Mouse (Mus musculus): Measurements from ENCODE around the gene Troap. TPM values are rescaled to one million over a fixed set of nuclear protein-coding genes. Genes with fewer than 3 reads are reported as not detected.
"Not testable (repeated sequence)": the region's sequence is repeated elsewhere in the genome, so short reads cannot be mapped to it uniquely, and the experiment has no call there.

Gene Troap
- polyA plus RNA-seq, 1 experiment from 2014 or later, result 53.1 TPM

DNA sequence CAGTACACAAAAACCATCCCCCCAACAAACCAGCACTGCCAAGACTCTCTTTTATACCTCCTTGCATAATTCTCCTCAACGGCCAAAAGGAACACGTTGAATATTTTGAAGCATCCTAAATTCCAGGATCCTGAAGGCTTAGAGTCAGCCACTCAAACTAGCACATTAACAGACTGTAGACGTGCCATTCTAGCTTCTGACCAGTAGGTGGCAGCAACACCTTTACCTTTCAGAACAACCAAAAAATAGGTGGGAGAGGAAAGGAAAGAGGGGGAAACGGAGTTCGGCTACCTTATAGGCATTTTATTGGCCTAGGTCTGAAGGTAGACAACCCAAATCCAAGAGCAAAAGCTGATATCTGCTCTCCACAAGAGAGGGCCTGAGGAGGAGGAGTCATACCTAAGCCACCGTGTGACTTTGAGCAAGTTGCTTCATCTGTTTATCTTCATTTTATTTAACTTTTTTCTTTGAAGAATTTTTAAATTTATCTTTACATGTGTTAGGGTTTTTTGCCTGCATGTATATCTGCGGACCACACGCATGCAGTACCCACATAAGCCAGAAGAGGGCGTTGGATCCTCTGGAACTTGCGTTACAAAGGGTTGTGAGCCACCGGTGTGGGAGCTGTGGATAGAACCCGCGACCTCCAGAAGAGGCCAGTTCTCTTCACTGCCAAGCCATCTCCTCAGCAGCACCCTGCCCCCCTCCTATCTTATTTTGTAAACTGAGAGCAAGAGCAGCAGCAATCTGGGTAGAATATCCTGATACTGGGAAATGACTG, 24.7 kb upstream of the Troap start:
- Histone ChIP-seq H3K36me3 (replicated peaks) (no peaks in the 10 kb centered on the region), H3K27ac (no peak overlapping the region), H3K4me3 (no peak overlapping the region), H3K27me3 (ENCODE audit: poor library complexity, severe bottlenecking) (peaks cover 74% of the 10 kb centered on the region), H3K9me3 (no peaks in the 10 kb centered on the region), H3K4me1 (peaks cover 20% of the 10 kb centered on the region)
- 35% methylated on average over 13 of the region's 13 CpGs for WGBS
- peak; percentile 59 for DNase-seq (ENCODE audit: extremely low spot score, low spot score)

DNA sequence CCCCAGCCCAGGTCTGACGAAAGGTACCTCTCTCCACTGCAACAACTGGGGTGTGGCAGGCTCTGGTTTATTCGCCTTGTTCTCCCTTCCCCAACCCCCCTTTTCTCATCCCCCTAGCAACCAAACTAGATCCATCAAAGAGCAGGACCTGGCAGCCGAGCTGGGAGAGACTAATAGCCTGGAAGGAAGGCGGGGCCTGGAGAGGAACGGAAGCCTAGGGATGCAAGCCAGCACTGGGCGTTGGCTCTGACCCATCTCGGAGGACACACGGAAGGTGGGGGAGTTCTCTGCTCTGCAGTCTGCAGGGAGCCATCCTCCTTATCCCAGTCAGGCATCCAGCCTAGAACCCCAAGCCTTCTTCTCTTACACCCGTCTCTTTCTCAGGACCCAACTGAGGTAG, 21.0 kb upstream of the Troap start:
- Histone ChIP-seq H3K4me3 (0 out of 2 replicates have a peak overlapping the region, but pooled peaks have one; percentile 9), H3K9me3 (no peaks in the 10 kb centered on the region), H3K4me1 (peaks cover 38% of the 10 kb centered on the region), H3K27ac (no peak overlapping the region), H3K27me3 (ENCODE audit: poor library complexity, severe bottlenecking) (peaks cover 95% of the 10 kb centered on the region), H3K36me3 (replicated peaks) (no peaks in the 10 kb centered on the region)
- no peak for DNase-seq (ENCODE audit: extremely low spot score, low spot score)
- WGBS, result 9% methylated on average over 9 of the region's 9 CpGs

DNA sequence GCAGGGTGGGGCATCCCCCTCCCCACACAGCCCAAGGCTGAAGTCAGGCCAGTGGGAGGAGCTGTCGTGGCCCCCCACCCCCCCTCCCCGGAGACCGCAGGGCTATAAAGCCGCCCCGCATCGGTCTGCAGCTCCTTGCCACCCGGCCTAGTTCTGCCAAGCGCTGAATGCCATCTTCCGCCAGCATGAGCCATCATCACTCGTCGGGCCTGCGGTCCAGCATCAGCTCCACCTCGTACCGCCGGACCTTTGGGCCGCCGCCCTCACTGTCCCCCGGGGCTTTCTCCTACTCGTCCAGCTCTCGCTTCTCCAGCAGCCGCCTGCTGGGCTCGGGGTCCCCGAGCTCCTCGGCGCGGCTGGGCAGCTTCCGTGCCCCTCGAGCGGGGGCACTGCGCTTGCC, 19.3 kb upstream of the Troap start, which contains the start of gene Prph:
Gene Prph (plus strand): TSS at position 135 of the 400 bp plus-strand sequence.
- Histone ChIP-seq H3K9me3 (no peaks in the 10 kb centered on the region), H3K27me3 (ENCODE audit: poor library complexity, severe bottlenecking) (peaks cover 99% of the 10 kb centered on the region), H3K4me3 (peak within 1 kb of the TSS; percentile 48), H3K36me3 (replicated peaks) (no peaks in the 10 kb centered on the region), H3K27ac (peak within 1 kb of the TSS; percentile 17; the same call in 1 of the 2 replicates), H3K4me1 (peaks cover 38% of the 10 kb centered on the region)
- WGBS, result 2% methylated on average over 30 of the region's 30 CpGs
- no peak for DNase-seq (ENCODE audit: extremely low spot score, low spot score)

DNA sequence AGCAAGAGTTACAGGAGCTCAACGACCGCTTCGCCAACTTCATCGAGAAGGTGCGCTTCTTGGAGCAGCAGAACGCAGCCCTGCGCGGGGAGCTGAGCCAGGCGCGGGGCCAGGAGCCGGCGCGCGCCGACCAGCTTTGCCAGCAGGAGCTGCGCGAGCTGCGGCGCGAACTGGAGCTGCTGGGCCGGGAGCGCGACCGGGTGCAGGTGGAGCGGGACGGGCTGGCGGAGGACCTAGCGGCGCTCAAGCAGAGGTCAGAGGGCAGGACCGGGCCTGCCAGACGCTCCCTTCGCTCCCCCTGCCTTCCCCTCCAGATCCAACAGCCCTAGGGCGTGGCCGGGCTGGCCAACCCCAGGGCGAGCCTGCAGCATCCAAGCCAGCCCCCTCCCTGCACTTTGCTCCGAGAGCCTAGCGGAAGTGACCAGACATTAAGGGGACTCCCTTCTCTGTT, 18.8 kb upstream of the Troap start:
- peak overlapping the region; percentile 17; the same call in 1 of the 2 replicates for H3K27ac ChIP-seq
- peak; percentile 36 for DNase-seq (ENCODE audit: extremely low spot score, low spot score)
- H3K9me3 ChIP-seq, result no peaks in the 10 kb centered on the region
- peaks cover 99% of the 10 kb centered on the region for H3K27me3 ChIP-seq (ENCODE audit: poor library complexity, severe bottlenecking)
- H3K36me3 ChIP-seq (replicated peaks), result no peaks in the 10 kb centered on the region
- H3K4me3 ChIP-seq, result peak overlapping the region; percentile 48
- under 1% methylated on average over 37 of the region's 37 CpGs for WGBS
- peaks cover 38% of the 10 kb centered on the region for H3K4me1 ChIP-seq

DNA sequence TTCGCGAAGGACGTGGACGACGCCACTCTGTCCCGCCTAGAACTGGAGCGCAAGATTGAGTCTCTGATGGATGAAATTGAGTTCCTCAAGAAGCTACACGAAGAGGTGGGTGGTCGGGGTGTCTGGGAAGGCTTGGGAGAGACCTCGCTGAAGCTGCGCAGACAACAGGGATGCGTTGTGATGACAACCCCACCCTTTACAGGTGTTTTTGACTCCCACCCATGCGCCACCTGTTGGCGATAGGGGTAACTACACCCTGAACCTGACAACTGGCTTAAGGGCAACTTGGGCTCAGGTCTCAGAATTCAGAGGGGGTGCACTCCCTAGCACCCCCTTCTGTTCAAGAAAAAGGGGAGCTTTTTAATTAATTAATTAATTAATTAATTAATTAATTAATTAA, 18.0 kb upstream of the Troap start:
- Histone ChIP-seq H3K27ac (no peak overlapping the region), H3K4me3 (peak overlapping the region; percentile 48), H3K4me1 (peaks cover 38% of the 10 kb centered on the region), H3K27me3 (ENCODE audit: poor library complexity, severe bottlenecking) (peaks cover 96% of the 10 kb centered on the region), H3K36me3 (replicated peaks) (no peaks in the 10 kb centered on the region), H3K9me3 (no peaks in the 10 kb centered on the region)
- peak; percentile 38 for DNase-seq (ENCODE audit: extremely low spot score, low spot score)
- 7% methylated on average over 14 of the region's 14 CpGs for WGBS

DNA sequence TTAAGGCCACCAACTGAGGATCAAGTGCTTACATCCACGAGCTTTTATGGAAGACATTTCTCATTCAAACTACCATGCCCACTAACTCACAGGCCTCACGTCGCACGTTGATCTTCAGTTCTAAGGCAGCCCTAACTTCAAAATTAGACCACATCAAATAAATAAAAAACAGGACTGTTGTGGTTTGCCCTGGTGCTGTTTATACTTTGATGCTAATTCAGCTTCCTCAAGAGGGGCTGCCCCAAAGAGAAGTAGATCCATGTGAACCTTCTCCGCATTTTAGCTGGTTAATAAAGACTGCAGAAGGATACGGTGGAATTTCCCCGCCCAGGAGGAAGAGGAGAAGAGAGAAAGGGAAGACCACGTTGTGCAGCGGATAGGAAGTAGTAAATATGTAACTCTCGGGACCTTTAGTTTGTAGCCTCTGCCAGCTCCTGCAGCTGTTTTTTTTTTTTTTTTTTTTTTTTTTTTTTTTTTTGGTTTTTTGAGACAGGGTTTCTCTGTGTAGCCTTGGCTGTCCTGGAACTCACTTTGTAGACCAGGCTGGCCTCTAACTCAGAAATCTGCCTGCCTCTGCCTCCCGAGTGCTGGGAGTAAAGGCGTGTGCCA, 8.7 kb upstream of the Troap start:
- Histone ChIP-seq H3K27ac (no peak overlapping the region), H3K36me3 (replicated peaks) (no peaks in the 10 kb centered on the region), H3K4me1 (no peaks in the 10 kb centered on the region), H3K9me3 (no peaks in the 10 kb centered on the region), H3K27me3 (ENCODE audit: poor library complexity, severe bottlenecking) (peaks cover 16% of the 10 kb centered on the region), H3K4me3 (no peak overlapping the region)
- DNase-seq (ENCODE audit: extremely low spot score, low spot score), result no peak
- 85% methylated on average over 12 of the region's 12 CpGs for WGBS

DNA sequence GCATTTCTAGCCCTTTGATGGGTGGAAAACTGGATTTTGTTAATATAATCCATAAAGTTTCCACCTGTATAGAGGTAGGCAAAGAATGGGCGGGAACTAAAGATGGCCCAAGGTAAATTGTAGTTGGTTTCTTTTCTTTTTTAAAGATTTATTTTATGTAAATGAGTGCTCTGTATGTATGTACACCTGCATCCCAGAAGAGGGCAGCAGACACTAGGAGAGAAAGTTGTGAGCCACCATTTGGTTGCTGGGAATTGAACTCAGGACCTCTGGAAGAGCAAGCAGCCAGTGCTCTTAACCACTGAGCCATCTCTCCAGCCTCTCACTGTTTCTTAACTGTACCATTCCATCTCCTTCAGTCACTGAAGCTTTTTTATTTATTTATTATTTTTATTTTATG, 2.4 kb upstream of the Troap start:
- DNase-seq (ENCODE audit: extremely low spot score, low spot score), result no peak
- 89% methylated on average over 1 of the region's 1 CpGs for whole genome bisulfite sequencing
- Histone ChIP-seq H3K4me1 (peaks cover 22% of the 10 kb centered on the region), H3K9me3 (no peaks in the 10 kb centered on the region), H3K4me3 (no peak overlapping the region), H3K36me3 (replicated peaks) (peaks cover 7% of the 10 kb centered on the region), H3K27me3 (ENCODE audit: poor library complexity, severe bottlenecking) (0 out of 2 replicates have a peak, but pooled peaks cover 5% of the 10 kb centered on the region), H3K27ac (no peak overlapping the region)

DNA sequence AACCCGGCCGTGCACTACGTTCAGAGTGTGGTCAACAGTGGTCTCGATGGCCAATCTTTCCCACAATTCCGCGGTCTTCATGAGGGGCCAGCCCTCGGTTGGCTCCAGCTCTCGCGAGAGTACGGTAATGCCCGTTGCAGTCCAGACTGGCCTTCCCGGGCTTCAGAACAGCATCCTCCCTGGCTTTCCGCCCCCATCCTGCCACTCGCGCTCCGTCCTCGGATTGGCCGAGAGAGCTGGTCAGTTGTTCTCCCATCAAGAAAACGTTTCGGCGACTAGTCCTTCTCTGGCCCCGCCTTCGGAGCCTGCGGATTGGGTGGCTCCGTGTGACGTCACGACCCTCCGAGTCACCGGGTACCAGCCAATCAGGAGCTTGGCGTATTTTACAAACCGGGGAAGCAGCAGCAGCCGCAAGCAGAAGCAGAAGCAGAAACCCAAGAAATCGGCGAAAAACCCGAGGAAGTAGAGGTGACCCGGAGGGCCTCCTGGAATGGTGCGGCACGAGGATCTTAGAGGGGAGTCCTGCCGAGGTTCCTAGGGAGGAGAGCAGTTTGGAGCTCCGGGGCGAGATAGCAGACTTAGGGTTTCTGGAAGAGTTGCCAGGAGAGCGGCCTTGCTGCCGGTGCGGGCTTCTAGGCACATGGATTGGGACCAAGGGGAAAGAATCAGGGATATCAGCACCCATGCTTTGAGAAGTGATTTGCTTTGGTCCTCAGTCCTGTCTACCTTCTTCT, 392 bp downstream of the Troap start:
- Histone ChIP-seq H3K27me3 (ENCODE audit: poor library complexity, severe bottlenecking) (no peaks in the 10 kb centered on the region), H3K9me3 (no peaks in the 10 kb centered on the region), H3K36me3 (replicated peaks) (peaks cover 35% of the 10 kb centered on the region), H3K4me3 (peak overlapping the region; percentile 80), H3K4me1 (peaks cover 42% of the 10 kb centered on the region), H3K27ac (peak overlapping the region; percentile 95)
- DNase-seq (ENCODE audit: extremely low spot score, low spot score), result peak; percentile 99
- under 1% methylated on average over 44 of the region's 44 CpGs for WGBS

DNA sequence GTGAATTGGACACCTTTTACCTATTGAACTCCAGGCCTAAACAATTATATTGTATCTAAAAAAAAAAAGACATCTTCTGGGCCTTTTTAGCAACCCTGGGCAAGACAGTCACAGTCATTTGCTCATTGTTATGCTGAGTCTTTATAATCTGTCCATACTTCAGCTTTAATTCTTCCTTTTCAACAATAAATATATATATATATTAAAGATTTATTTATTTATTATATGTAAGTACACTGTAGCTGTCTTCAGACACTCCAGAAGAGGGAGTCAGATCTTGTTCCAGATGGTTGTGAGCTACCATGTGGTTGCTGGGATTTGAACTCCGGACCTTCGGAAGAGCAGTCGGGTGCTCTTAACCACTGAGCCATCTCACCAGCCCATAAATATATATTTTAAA, 1.6 kb downstream of the Troap start:
- DNase-seq (ENCODE audit: extremely low spot score, low spot score), result not testable (repeated sequence)
- WGBS, result 97% methylated on average over 3 of the region's 3 CpGs

DNA sequence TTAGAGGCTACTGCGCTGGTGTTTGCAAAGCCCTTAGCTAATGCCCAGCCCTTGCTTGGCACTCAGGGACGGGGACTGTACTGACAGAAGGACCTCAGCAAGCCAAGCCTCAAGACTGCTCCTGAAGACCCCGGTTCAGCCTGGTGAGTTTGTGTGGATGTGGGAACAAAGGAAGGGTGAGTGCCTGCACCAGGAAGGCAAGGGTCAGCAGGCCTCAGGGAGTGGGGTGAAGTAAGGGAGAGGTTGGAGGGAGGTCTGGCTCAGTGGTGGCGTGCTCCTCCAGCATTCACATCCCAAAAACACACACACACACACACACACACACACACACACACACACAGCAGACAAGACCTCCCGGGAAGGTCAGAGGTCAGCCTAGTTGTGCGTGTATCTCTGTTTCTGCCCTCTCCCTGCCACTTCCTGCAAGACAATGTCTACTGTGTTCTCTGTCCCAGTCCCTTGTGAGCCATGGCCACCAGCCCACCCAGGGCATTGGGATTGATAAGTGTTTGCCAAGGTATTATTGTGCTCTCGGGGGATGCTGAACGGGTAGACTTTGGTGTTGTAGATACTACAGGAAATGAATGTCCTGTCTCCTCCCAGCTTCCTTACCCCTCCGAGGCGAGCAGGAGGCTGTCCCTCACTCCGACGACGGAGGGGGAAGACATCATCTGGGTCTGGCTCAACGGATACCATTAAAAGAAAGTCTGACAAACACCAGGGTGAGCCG, 4.0 kb downstream of the Troap start:
- peaks cover 43% of the 10 kb centered on the region for H3K4me1 ChIP-seq
- no peak for DNase-seq (ENCODE audit: extremely low spot score, low spot score)
- H3K27me3 ChIP-seq (ENCODE audit: poor library complexity, severe bottlenecking), result peaks cover 14% of the 10 kb centered on the region
- WGBS, result 83% methylated on average over 15 of the region's 15 CpGs
- no peaks in the 10 kb centered on the region for H3K9me3 ChIP-seq
- peaks cover 71% of the 10 kb centered on the region for H3K36me3 ChIP-seq (replicated peaks)
- no peak overlapping the region for H3K27ac ChIP-seq
- H3K4me3 ChIP-seq, result no peak overlapping the region

More for the DNA sequence above, 1.6 kb downstream of the Troap start:
- Histone ChIP-seq H3K4me1 (peaks cover 42% of the 10 kb centered on the region), H3K4me3 (peak overlapping the region; percentile 80), H3K36me3 (replicated peaks) (peaks cover 47% of the 10 kb centered on the region)
- H3K9me3 ChIP-seq; H3K27me3 ChIP-seq (ENCODE audit: poor library complexity, severe bottlenecking); H3K27ac ChIP-seq: not testable (repeated sequence)

DNA sequence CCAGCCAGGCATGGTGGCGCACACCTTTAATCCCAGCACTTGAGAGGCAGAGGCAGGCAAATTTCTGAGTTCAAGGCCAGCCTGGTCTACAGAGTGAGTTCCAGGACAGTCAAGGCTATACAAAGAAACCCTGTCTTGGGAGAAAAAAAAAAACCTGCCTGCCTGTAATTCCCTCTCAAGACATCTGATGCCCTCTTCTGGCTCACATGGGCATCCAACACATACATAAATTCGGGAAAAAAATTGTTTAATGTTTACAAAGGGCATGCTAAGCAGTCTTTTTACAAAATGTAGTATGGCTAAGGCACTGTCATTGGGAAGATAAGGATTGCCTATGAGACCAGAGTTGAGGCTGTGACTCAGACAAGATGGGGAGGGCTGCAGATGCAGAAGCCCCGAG, 5.4 kb downstream of the Troap start:
- WGBS, result 90% methylated on average over 3 of the region's 3 CpGs
- Histone ChIP-seq H3K4me1 (peaks cover 49% of the 10 kb centered on the region), H3K27me3 (ENCODE audit: poor library complexity, severe bottlenecking) (peaks cover 29% of the 10 kb centered on the region), H3K36me3 (replicated peaks) (peaks cover 77% of the 10 kb centered on the region), H3K27ac (no peak overlapping the region), H3K4me3 (no peak overlapping the region), H3K9me3 (no peaks in the 10 kb centered on the region)
- no peak for DNase-seq (ENCODE audit: extremely low spot score, low spot score)

DNA sequence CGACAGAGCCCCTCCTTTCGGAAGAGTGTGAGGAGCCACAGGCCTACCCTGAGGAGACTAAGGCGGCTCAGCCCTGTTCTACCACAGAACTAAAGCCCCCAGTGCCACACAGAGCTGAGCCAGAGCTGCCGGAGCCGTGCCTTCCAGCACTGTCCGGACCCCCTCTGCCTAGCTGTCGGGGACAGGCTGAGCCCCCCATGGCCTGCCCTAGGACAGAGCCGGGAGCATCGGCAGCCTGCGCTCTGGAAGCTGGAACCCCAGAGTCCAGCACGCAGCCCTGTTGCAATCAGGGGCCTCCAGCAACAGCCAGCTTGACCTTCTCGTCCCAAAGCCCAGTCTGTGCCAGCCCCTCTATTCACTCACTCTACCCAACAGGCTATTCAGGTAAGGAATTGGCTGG, 7.9 kb downstream of the Troap start:
- 94% methylated on average over 12 of the region's 12 CpGs for WGBS
- peaks cover 66% of the 10 kb centered on the region for H3K36me3 ChIP-seq (replicated peaks)
- no peak for DNase-seq (ENCODE audit: extremely low spot score, low spot score)
- peaks cover 54% of the 10 kb centered on the region for H3K27me3 ChIP-seq (ENCODE audit: poor library complexity, severe bottlenecking)
- no peak overlapping the region for H3K27ac ChIP-seq
- peaks cover 34% of the 10 kb centered on the region for H3K4me1 ChIP-seq
- no peak overlapping the region for H3K4me3 ChIP-seq
- H3K9me3 ChIP-seq, result no peaks in the 10 kb centered on the region; the same call in 1 of the 2 replicates
